Mouse (Mus musculus) limb, embryonic 13.5 days (tissue): ENCODE results near the gene Rpl27. TPM values are rescaled to one million over a fixed set of nuclear protein-coding genes. Genes with fewer than 3 reads are reported as not detected.
"Not testable (repeated sequence)": the region's sequence is repeated elsewhere in the genome, so short reads cannot be mapped to it uniquely, and the experiment has no call there.

Experiments used
- ATAC-seq: fragments of 200-750 bp; cut with Nextera tagmentation; 2 replicates; pipeline ENCODE4 v1.8.0; 2017; ENCODE audit warnings: low read depth, moderate number of reproducible peaks, moderate TSS enrichment; ENCODE audit not compliant: low FRiP score
- H3K27ac ChIP-seq: fragments of 300-500 bp; sonication (generic); 2 replicates; pipeline ENCODE4 v1.5.1; 2015; ENCODE audit warnings: inconsistent platforms, mild to moderate bottlenecking, moderate library complexity
- H3K27me3 ChIP-seq: fragments of 300-500 bp; sonication (generic); 2 replicates; pipeline ENCODE4 v1.6.1; 2015; ENCODE audit warnings: mild to moderate bottlenecking, inconsistent platforms
- H3K36me3 ChIP-seq: fragments of 300-500 bp; sonication (generic); 2 replicates; pipeline ENCODE4 v1.6.1; 2015; ENCODE audit warnings: inconsistent platforms, mild to moderate bottlenecking, moderate library complexity
- H3K4me1 ChIP-seq: fragments of 300-500 bp; sonication (generic); 2 replicates; pipeline ENCODE4 v1.6.1; 2015; ENCODE audit warnings: inconsistent platforms
- H3K4me2 ChIP-seq: fragments of 300-500 bp; sonication (generic); replicated peaks from 2 replicates; pipeline ENCODE4 v1.6.1; 2015; ENCODE audit warnings: inconsistent platforms, mild to moderate bottlenecking, moderate library complexity
- H3K4me3 ChIP-seq: fragments of 300-500 bp; sonication (generic); 2 replicates; pipeline ENCODE4 v1.5.1; 2015; ENCODE audit warnings: moderate library complexity, mild to moderate bottlenecking, inconsistent platforms
- H3K9ac ChIP-seq: fragments of 300-500 bp; sonication (generic); 2 replicates; pipeline ENCODE4 v1.6.1; 2015; ENCODE audit warnings: mild to moderate bottlenecking, inconsistent platforms
- H3K9me3 ChIP-seq: fragments of 300-500 bp; sonication (generic); 2 replicates; pipeline ENCODE4 v1.6.1; 2016; ENCODE audit warnings: inconsistent platforms
- WGBS: fragments of 180-500 bp; shearing (Covaris S2); methylation state at CpG from one replicate; pipeline ENCODE4 v1.1.7; 2015; 5-methylcytosine and 5-hydroxymethylcytosine counted together
- polyA plus RNA-seq: library from polyadenylated mRNA; unstranded; fragments of >200 nt; fragmentation: Nextera tagmentation; extraction: Ambion mirVana; gene quantifications from 2 replicates; pipeline ENCODE4 v1.2.1, GENCODE M21; 2015

The Rpl27 gene
- polyA plus RNA-seq, 1 experiment from 2014 or later: 328 TPM

DNA sequence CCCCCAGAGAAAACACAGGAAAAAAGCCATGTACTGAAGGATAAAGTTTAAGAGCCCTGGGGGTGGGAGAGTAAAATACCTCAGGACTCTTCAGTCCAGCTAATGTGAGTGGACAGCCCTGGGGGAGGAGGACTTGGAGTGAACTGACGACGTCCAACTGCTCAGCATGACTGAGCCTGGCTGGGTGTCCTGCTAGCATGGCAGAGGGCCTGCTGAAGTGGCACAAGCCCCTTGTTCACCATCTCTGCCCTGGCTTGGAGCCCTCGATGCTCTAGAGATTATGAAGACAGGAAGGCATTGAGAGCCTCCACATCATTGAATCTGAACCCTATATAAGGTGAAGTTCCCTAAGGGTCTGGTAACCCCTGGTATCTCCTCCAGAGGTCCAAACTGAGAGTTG is 29.8 kb downstream of the Rpl27 start:
- WGBS: 69% methylated on average over 3 of the region's 3 CpGs
- H3K4me1 ChIP-seq: peaks cover 17% of the 10 kb centered on the region
- no peaks in the 10 kb centered on the region for H3K9me3 ChIP-seq
- H3K4me3 ChIP-seq: no peak overlapping the region
- H3K4me2 ChIP-seq: no peak overlapping the region
- H3K27ac ChIP-seq: no peak overlapping the region
- ATAC-seq: no peak
- no peak overlapping the region for H3K9ac ChIP-seq
- H3K36me3 ChIP-seq: no peaks in the 10 kb centered on the region; the same call in 1 of the 2 replicates
- peaks cover 3% of the 10 kb centered on the region; the same call in 1 of the 2 replicates for H3K27me3 ChIP-seq

DNA sequence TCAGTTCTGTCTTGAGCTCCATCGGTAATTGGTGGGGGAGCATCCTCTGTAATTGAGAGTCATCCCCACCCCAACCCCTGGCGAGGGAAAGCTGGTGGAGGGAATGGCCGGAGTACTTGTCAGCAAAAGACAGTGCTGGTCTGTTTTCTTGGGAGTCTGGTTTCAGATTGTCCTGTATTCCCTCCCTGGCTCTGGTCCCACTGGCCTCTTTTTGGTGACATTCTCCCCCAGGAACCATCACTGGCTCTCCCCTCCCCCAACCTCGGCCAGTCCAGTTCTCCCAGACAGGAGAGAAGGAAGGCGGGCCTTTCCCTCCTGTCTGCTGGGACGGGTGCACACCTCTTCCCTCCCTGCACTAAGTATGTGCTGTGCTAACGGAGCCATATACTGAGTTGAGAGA is 30.2 kb downstream of the Rpl27 start:
- Histone ChIP-seq H3K4me3 (no peak overlapping the region), H3K4me2 (no peak overlapping the region), H3K9ac (no peak overlapping the region), H3K9me3 (no peaks in the 10 kb centered on the region), H3K27ac (no peak overlapping the region), H3K36me3 (no peaks in the 10 kb centered on the region; the same call in 1 of the 2 replicates), H3K27me3 (peaks cover 3% of the 10 kb centered on the region; the same call in 1 of the 2 replicates), H3K4me1 (peaks cover 13% of the 10 kb centered on the region)
- ATAC-seq: no peak
- 42% methylated on average over 7 of the region's 7 CpGs for WGBS

DNA sequence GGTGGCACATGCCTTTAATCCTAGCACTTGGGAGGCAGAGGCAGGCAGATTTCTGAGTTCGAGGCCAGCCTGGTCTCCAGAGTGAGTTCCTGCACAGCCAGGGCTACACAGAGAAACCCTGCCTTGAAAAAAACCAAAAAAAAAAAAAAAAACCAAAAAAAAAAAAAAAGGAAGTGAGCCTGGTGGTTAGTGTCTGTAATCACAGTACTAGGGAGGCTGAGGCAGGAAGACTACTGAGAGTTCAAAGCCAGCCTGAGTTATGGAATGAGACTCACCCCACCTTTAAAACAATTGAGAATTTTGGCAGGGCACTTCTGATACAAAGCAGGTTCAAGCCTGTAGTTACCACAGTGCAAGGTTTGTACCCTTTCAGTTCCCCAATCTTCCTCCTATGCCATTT is 31.6 kb downstream of the Rpl27 start:
- not testable (repeated sequence) for H3K9me3 ChIP-seq, H3K4me3 ChIP-seq, H3K27ac ChIP-seq, H3K27me3 ChIP-seq, H3K4me2 ChIP-seq, H3K9ac ChIP-seq, H3K36me3 ChIP-seq, H3K4me1 ChIP-seq, ATAC-seq
- WGBS: 72% methylated on average over 1 of the region's 1 CpGs

DNA sequence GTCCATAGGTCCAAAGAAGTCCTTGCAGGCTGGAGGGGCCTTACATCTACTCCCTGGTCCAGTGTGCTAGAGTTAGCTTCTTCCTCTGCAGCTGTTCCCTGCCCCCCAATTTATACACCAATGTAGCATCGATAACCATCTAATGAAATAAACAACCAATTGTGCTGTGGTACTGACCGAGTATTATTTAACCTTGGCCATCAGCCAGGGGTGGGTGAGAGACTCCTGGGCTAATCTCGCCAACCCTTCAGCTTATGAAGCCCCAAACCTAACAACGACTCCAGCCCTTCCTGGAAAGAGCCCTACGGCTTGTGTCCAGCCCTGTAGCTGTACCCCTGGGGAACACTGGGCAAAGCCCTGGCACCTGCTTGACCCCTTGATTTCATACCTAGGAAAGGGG is 32.2 kb downstream of the Rpl27 start:
- Histone ChIP-seq H3K9ac (no peak overlapping the region), H3K4me3 (no peak overlapping the region), H3K36me3 (no peaks in the 10 kb centered on the region; the same call in 1 of the 2 replicates), H3K27me3 (peaks cover 9% of the 10 kb centered on the region; the same call in 1 of the 2 replicates), H3K27ac (no peak overlapping the region), H3K4me1 (peaks cover 4% of the 10 kb centered on the region; the same call in 1 of the 2 replicates), H3K9me3 (no peaks in the 10 kb centered on the region), H3K4me2 (no peak overlapping the region)
- 80% methylated on average over 5 of the region's 5 CpGs for WGBS
- ATAC-seq: no peak

DNA sequence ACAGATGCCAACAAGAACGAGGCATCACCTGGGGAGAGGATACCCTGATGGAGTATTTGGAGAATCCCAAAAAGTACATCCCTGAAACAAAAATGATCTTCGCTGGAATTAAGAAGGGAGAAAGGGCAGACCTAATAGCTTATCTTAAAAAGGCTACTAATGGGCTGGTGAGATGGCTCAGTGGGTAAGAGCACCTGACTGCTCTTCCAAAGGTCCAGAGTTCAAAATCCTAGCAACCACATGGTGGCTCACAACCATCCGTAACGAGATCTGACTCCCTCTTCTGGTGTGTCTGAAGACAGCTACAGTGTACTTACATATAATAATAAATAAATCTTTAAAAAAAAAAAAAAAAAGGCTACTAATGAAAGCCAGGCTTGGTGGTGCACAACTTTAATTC is 34.3 kb downstream of the Rpl27 start:
- not testable (repeated sequence) for ATAC-seq, H3K4me2 ChIP-seq, H3K9ac ChIP-seq, H3K36me3 ChIP-seq, H3K4me3 ChIP-seq, H3K9me3 ChIP-seq, H3K4me1 ChIP-seq, H3K27me3 ChIP-seq, H3K27ac ChIP-seq
- 84% methylated on average over 4 of the region's 4 CpGs for WGBS

DNA sequence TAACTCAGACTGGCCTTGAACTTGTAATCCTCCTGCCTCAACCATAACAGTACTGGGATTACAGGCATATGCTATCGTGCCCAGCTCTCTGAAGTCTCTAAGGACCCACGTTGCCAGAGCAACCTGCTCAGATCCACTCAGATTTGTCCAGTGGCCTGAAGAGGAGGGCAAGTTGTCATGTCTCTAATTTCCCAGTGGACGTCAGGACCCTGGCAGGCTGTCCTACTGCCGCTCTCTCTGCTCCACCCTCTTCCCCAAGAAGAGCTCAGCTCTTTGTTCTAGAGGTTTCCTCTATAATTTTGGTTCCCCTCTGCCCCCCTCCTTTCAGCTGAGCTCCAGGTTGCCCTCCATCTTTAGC is 35.1 kb downstream of the Rpl27 start:
- peaks cover 6% of the 10 kb centered on the region; the same call in 1 of the 2 replicates for H3K27me3 ChIP-seq
- WGBS: 51% methylated on average over 4 of the region's 4 CpGs
- no peaks in the 10 kb centered on the region for H3K9me3 ChIP-seq
- no peak overlapping the region for H3K4me3 ChIP-seq
- no peak overlapping the region for H3K27ac ChIP-seq
- no peak overlapping the region for H3K4me2 ChIP-seq
- peaks cover 7% of the 10 kb centered on the region for H3K4me1 ChIP-seq
- no peak for ATAC-seq
- no peak overlapping the region for H3K9ac ChIP-seq
- H3K36me3 ChIP-seq: no peaks in the 10 kb centered on the region

DNA sequence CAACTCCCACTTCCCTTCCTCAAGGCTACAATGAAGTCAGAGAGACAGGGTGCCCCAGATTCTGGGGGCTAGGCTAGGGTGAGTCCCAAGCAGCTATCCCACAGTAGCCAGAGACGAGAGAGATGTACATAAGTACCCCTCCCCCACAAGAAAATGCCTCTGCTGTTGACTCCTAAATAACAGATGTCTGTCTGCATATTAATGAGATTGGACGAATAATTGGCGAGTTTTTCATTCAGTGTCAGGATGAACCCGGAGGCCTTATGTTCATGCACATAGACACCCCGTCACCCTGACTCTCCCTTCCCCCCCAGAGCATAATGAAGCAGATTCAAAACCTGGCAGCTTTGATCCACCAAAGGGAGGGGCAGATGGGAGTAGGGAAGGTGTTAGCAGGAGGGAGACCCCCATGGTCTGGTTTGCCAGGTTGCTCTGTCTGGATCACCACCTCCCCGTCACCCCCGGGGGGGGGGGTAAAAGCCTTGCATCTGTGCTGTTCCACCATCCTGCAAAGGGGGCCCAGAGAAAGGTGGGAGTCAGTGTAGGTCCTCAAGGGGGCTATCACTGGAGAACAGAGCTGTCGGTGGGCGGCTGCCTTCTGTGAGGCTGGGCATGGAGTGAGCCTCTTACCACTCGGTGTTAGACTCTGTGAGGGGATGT is 35.6 kb downstream of the Rpl27 start:
- no peak overlapping the region for H3K9ac ChIP-seq
- H3K27ac ChIP-seq: no peak overlapping the region
- H3K27me3 ChIP-seq: peaks cover 6% of the 10 kb centered on the region; the same call in 1 of the 2 replicates
- no peaks in the 10 kb centered on the region for H3K36me3 ChIP-seq
- ATAC-seq: no peak
- no peak overlapping the region for H3K4me2 ChIP-seq
- WGBS: 58% methylated on average over 10 of the region's 10 CpGs
- no peak overlapping the region for H3K4me3 ChIP-seq
- H3K4me1 ChIP-seq: peaks cover 7% of the 10 kb centered on the region
- no peaks in the 10 kb centered on the region for H3K9me3 ChIP-seq

DNA sequence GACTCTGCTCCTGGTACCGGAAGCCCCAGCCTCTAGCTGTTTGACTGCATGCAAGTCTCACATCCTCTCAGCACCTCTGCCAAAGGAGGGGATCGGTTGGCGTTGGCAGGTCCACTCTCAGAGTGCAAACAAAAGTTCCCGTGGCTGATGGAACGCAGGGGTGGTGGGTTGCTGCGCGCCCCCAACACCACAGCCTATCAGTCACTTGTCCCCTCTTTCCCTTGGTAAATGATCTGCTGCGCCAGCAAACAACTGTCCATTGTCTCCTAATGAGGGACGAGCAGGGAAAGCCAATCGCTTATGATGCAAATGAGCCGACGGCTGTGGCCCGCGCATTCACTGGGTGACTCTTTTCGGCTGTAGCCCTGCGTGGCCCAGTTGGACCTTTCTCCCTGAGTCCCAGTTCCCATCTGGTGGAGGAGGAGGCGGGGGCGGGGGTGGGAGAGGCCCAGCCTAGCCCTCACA is 37.1 kb downstream of the Rpl27 start:
- Histone ChIP-seq H3K9ac (no peak overlapping the region), H3K4me2 (peak overlapping the region; percentile 32), H3K4me3 (no peak overlapping the region), H3K36me3 (no peaks in the 10 kb centered on the region), H3K27ac (no peak overlapping the region), H3K4me1 (peaks cover 7% of the 10 kb centered on the region), H3K9me3 (no peaks in the 10 kb centered on the region), H3K27me3 (peaks cover 6% of the 10 kb centered on the region; the same call in 1 of the 2 replicates)
- no peak for ATAC-seq
- 14% methylated on average over 18 of the region's 18 CpGs for WGBS

DNA sequence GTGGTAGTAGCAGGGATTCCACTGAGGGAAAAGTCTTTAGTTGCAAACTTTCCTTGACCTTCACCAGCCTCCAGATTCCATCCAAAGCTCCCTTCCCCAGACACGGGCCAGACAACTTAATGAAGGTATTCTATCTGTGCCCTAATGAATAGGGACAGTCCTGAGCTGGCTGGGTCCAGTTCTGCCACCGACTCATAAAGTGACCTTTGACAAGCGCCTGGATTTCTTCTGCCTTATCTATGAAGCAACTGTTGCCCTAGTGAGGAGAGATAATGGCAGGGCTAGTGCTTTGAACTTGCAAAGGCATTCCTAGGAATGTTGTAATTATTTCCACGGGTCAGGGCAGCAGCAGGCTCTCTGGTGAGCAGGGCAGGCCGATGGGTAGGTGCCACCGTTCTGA is 38.8 kb downstream of the Rpl27 start:
- Histone ChIP-seq H3K27me3 (peaks cover 6% of the 10 kb centered on the region; the same call in 1 of the 2 replicates), H3K9ac (no peak overlapping the region), H3K9me3 (no peaks in the 10 kb centered on the region), H3K36me3 (no peaks in the 10 kb centered on the region), H3K4me2 (no peak overlapping the region), H3K27ac (no peak overlapping the region), H3K4me1 (peaks cover 7% of the 10 kb centered on the region), H3K4me3 (no peak overlapping the region)
- no peak for ATAC-seq
- WGBS: 24% methylated on average over 6 of the region's 6 CpGs

DNA sequence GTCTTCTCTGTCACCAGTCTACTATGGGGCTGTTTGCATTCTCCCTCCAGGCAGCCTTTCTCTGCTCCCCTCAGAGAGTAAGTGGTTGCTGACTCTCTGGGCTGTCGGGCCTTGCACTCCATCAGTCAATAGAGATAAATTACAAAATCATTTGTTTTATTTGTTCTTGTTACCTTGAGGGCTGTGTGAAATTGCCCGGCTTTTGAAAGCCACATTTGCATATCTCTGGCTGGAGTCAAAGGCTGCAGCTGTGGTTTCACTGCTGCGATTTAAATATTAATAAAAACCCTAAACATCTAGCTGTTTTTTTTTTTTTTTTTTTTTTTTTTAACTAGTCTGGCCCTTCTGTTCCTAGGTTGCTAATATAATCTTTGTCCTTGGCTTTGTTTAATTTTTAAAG is 41.7 kb downstream of the Rpl27 start:
- H3K9ac ChIP-seq: no peak overlapping the region
- ATAC-seq: no peak
- WGBS: 37% methylated on average over 3 of the region's 3 CpGs

DNA sequence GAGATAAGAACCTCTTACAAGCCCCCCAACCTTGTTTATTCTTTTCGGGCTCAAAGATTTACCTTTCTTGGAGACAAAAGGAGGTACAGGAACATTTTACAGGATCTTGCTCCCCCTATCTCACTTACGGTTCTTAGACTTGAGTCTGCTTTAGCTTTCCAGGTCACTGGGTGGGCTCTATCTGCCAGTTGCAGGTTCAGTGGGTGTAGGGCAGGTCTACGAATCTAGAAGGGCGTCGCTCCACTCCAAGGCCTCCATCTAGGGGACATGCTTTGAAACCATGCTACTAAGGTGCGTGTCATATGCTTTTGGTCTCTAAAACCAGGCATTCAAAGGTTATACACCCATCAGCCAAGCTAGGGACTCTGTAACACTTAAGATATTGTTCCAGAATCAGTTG is 42.1 kb downstream of the Rpl27 start:
- whole genome bisulfite sequencing: 85% methylated on average over 6 of the region's 6 CpGs

More for the DNA sequence above, 41.7 kb downstream of the Rpl27 start:
- peaks cover 5% of the 10 kb centered on the region; the same call in 1 of the 2 replicates for H3K27me3 ChIP-seq
- H3K4me1 ChIP-seq: peaks cover 7% of the 10 kb centered on the region
- no peaks in the 10 kb centered on the region for H3K9me3 ChIP-seq
- no peak overlapping the region for H3K4me2 ChIP-seq
- H3K4me3 ChIP-seq: no peak overlapping the region
- H3K27ac ChIP-seq: no peak overlapping the region
- peaks cover 24% of the 10 kb centered on the region for H3K36me3 ChIP-seq

DNA sequence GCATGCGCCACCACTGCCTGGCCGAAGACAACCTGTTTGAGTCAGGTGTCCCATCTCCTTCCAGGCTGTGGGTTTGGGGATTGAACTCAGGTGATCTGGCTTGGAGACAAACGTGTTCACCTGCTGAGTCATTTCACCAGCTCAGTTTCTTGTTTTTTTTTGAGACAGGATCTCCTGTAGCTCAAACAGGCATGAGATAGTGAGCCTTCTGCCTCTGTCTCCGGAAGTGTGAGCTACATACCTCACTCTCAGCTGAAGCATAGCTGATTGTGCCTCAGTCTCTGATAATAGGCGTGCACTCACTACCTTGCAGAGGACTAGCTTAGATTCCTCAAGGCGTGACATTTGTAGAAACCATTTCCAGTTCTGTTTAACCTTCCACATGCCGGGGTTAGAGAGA is 42.7 kb downstream of the Rpl27 start:
- 87% methylated on average over 7 of the region's 7 CpGs for WGBS
- H3K4me2 ChIP-seq: no peak overlapping the region
- H3K9me3 ChIP-seq: no peaks in the 10 kb centered on the region
- H3K4me3 ChIP-seq: no peak overlapping the region
- H3K27me3 ChIP-seq: no peaks in the 10 kb centered on the region
- no peaks in the 10 kb centered on the region; the same call in 1 of the 2 replicates for H3K4me1 ChIP-seq
- no peak overlapping the region for H3K9ac ChIP-seq
- peaks cover 34% of the 10 kb centered on the region for H3K36me3 ChIP-seq
- no peak for ATAC-seq
- H3K27ac ChIP-seq: no peak overlapping the region

More for the DNA sequence above, 42.1 kb downstream of the Rpl27 start:
- Histone ChIP-seq H3K4me3 (no peak overlapping the region), H3K27me3 (peaks cover under 1% of the 10 kb centered on the region; the same call in 1 of the 2 replicates), H3K9ac (no peak overlapping the region), H3K9me3 (no peaks in the 10 kb centered on the region), H3K4me1 (peaks cover 3% of the 10 kb centered on the region), H3K36me3 (peaks cover 28% of the 10 kb centered on the region), H3K27ac (no peak overlapping the region), H3K4me2 (no peak overlapping the region)
- no peak for ATAC-seq
